8 mouse cellular contexts compared by ENCODE assay signal in genomic region chr16:27523527-27524121, GRCm38 (mm10).
DNase-seq lines count a peak whose midpoint lies in the region; ATAC-seq lines count a peak whose summit lies in the region.

No protein-coding gene starts in this region.

- no peak overlapping the region; the same call in 1 of the 2 replicates for H3K9ac ChIP-seq in embryonic facial prominence, embryonic 11.5 days (replicated peaks; ENCODE audit: low read length)
- no peak overlapping the region for H3K9ac ChIP-seq in hindbrain, embryonic 12.5 days

- intact Hi-C loops in left cerebral cortex, postnatal 14 days (cut with DNase I), result no loop called here

- peak; percentile 0 for DNase-seq in lung, postnatal 14 days
- DNase-seq in lung, adult 18-20 months, result no peak
- DNase-seq in embryonic facial prominence, embryonic 11.5 days (ENCODE audit: low spot score), result peak; percentile 1
- DNase-seq in left cerebral cortex, postnatal 14 days (ENCODE audit: low spot score in 2 of 2), result peak; percentile 78 to 81
- peak; percentile 37 for DNase-seq in ovary, adult 18-20 months (ENCODE audit: low spot score)
- peak; percentile 23 for DNase-seq in yolk sac, embryonic 10.5 days (ENCODE audit: low spot score)

- no peaks in the 10 kb centered on the region for H3K27me3 ChIP-seq in embryonic facial prominence, embryonic 11.5 days (ENCODE audit: control insufficient read depth, insufficient read depth, low read length)
- H3K27me3 ChIP-seq in hindbrain, embryonic 12.5 days, result no peaks in the 10 kb centered on the region

- H3K9me3 ChIP-seq in embryonic facial prominence, embryonic 11.5 days (replicated peaks; ENCODE audit: control insufficient read depth, low read length), result no peaks in the 10 kb centered on the region
- H3K9me3 ChIP-seq in hindbrain, embryonic 12.5 days (replicated peaks), result no peaks in the 10 kb centered on the region

- 0 out of 2 replicates have a peak, but pooled peaks have one; percentile 70 for ATAC-seq in embryonic facial prominence, embryonic 11.5 days (replicated peaks; ENCODE audit: insufficient number of reproducible peaks, low FRiP score, low TSS enrichment, low read depth)
- ATAC-seq in hindbrain, embryonic 12.5 days (ENCODE audit: low FRiP score), result peak; percentile 91
- ATAC-seq in CD4-positive, CD25-positive, alpha-beta regulatory T cell, adult 4 months, result no peak

- WGBS in embryonic facial prominence, embryonic 11.5 days, result 34% methylated on average over 8 of the region's 8 CpGs
- WGBS in hindbrain, embryonic 12.5 days, result 24% methylated on average over 8 of the region's 8 CpGs

- no peak overlapping the region for H3K27ac ChIP-seq in embryonic facial prominence, embryonic 11.5 days (replicated peaks; ENCODE audit: low read depth, low read length)
- H3K27ac ChIP-seq in hindbrain, embryonic 12.5 days, result peak overlapping the region; percentile 60

- H3K4me2 ChIP-seq in embryonic facial prominence, embryonic 11.5 days (ENCODE audit: low read depth, low read length), result no peak overlapping the region
- H3K4me2 ChIP-seq in hindbrain, embryonic 12.5 days (replicated peaks), result peak overlapping the region; percentile 16

- H3K4me1 ChIP-seq in embryonic facial prominence, embryonic 11.5 days (ENCODE audit: control insufficient read depth, insufficient read depth, low read length), result no peaks in the 10 kb centered on the region
- H3K4me1 ChIP-seq in hindbrain, embryonic 12.5 days, result peaks cover 8% of the 10 kb centered on the region

- H3K36me3 ChIP-seq in embryonic facial prominence, embryonic 11.5 days (replicated peaks; ENCODE audit: control insufficient read depth, insufficient read depth, low read depth, low read length), result no peaks in the 10 kb centered on the region
- no peaks in the 10 kb centered on the region for H3K36me3 ChIP-seq in hindbrain, embryonic 12.5 days

- no peak overlapping the region for H3K4me3 ChIP-seq in embryonic facial prominence, embryonic 11.5 days (ENCODE audit: low read depth, low read length)
- H3K4me3 ChIP-seq in hindbrain, embryonic 12.5 days, result no peak overlapping the region

Comparison
In these comparisons a context has a peak if more than half of its experiments do, and no peak if none do; other contexts are left out.
1. DNase-seq: peak in lung, postnatal 14 days (single experiment), embryonic facial prominence, embryonic 11.5 days (single experiment), left cerebral cortex, postnatal 14 days (2 of 2), ovary, adult 18-20 months (single experiment) and yolk sac, embryonic 10.5 days (single experiment); none in lung, adult 18-20 months (0 of 2).